Mouse (Mus musculus) forebrain, embryonic 11.5 days (tissue): Measurements from ENCODE around the gene Pdzd7. TPM values are rescaled to one million over a fixed set of nuclear protein-coding genes. Genes with fewer than 3 reads are reported as not detected.
"Not testable (repeated sequence)": the region's sequence is repeated elsewhere in the genome, so short reads cannot be mapped to it uniquely, and the experiment has no call there.

Source experiments
- ATAC-seq: fragments of 200-750 bp; cut with Nextera tagmentation; replicated peaks from 2 replicates; pipeline ENCODE4 v1.8.0; 2017; ENCODE audit warnings: moderate TSS enrichment; ENCODE audit not compliant: low FRiP score
- DNase-seq: peaks from one replicate; pipeline ENCODE4 v3.0.0-alpha.2; 2017; ENCODE audit warnings: low spot score
- H3K27ac ChIP-seq: fragments of 300-500 bp; sonication (generic); 2 replicates; pipeline ENCODE4 v1.5.1; 2014; ENCODE audit warnings: low read depth, low read length
- H3K27me3 ChIP-seq: fragments of 300-500 bp; sonication (generic); 2 replicates; pipeline ENCODE4 v1.6.1; 2014; ENCODE audit warnings: mild to moderate bottlenecking, low read length, mixed read lengths; ENCODE audit not compliant: control insufficient read depth, insufficient read depth
- H3K36me3 ChIP-seq: fragments of 300-500 bp; sonication (generic); 2 replicates; pipeline ENCODE4 v1.6.1; 2014; ENCODE audit warnings: mild to moderate bottlenecking, low read length, moderate library complexity, mixed read lengths; ENCODE audit not compliant: control insufficient read depth, insufficient read depth
- H3K4me1 ChIP-seq: fragments of 300-500 bp; sonication (generic); replicated peaks from 2 replicates; pipeline ENCODE4 v1.6.1; 2014; ENCODE audit warnings: low read length, mixed read lengths; ENCODE audit not compliant: control insufficient read depth, insufficient read depth
- H3K4me2 ChIP-seq: fragments of 300-500 bp; sonication (generic); 2 replicates; pipeline ENCODE4 v1.6.1; 2014; ENCODE audit warnings: low read depth, mild to moderate bottlenecking, low read length, moderate library complexity, mixed read lengths; ENCODE audit not compliant: severe bottlenecking
- H3K4me3 ChIP-seq: fragments of 300-500 bp; sonication (generic); 2 replicates; pipeline ENCODE4 v1.5.1; 2014; ENCODE audit warnings: low read depth, low read length
- H3K9ac ChIP-seq: fragments of 300-500 bp; sonication (generic); 2 replicates; pipeline ENCODE4 v1.6.1; 2014; ENCODE audit warnings: low read length
- H3K9me3 ChIP-seq: fragments of 300-500 bp; sonication (generic); 2 replicates; pipeline ENCODE4 v1.6.1; 2016; ENCODE audit warnings: low read length, mixed read lengths; ENCODE audit not compliant: control insufficient read depth
- WGBS: fragments of 180-500 bp; shearing (Covaris S2); extraction: QIAGEN DNeasy Blood & Tissue Kit; methylation state at CpG from one replicate; pipeline ENCODE4 v1.1.7; 2014; 5-methylcytosine and 5-hydroxymethylcytosine counted together
- polyA plus RNA-seq: library from polyadenylated mRNA; unstranded; fragments of >200 nt; fragmentation: Nextera tagmentation; extraction: Ambion mirVana; gene quantifications from 2 replicates; pipeline ENCODE4 v1.2.1, GENCODE M21; 2014

The Pdzd7 gene
- polyA plus RNA-seq, 1 experiment from 2014 or later = 0.61 TPM

GRCm38 (mm10) chr19:45045236-45045635, 281 bp downstream of the Pdzd7 start:
- Histone ChIP-seq H3K27ac (no peak overlapping the region), H3K4me2 (no peak overlapping the region), H3K9ac (no peak overlapping the region), H3K36me3 (no peaks in the 10 kb centered on the region), H3K27me3 (peaks cover 17% of the 10 kb centered on the region), H3K4me3 (no peak overlapping the region), H3K4me1 (peaks cover 12% of the 10 kb centered on the region; the same call in 1 of the 2 replicates), H3K9me3 (no peaks in the 10 kb centered on the region)
- DNase-seq (no peak), ATAC-seq (no peak)
- 52% methylated on average over 15 of the region's 15 CpGs for WGBS

GRCm38 (mm10) chr19:45044389-45044927, 1.1 kb downstream of the Pdzd7 start:
- H3K4me1 ChIP-seq = peaks cover 12% of the 10 kb centered on the region; the same call in 1 of the 2 replicates
- WGBS = 74% methylated on average over 11 of the region's 11 CpGs
- H3K27ac ChIP-seq = no peak overlapping the region
- no peak overlapping the region for H3K4me2 ChIP-seq
- no peak overlapping the region for H3K9ac ChIP-seq
- H3K36me3 ChIP-seq = no peaks in the 10 kb centered on the region
- H3K4me3 ChIP-seq = no peak overlapping the region
- no peak for DNase-seq
- ATAC-seq = no peak
- H3K9me3 ChIP-seq = no peaks in the 10 kb centered on the region
- H3K27me3 ChIP-seq = peaks cover 17% of the 10 kb centered on the region

- H3K9ac ChIP-seq = no peak overlapping the region
- H3K36me3 ChIP-seq = no peaks in the 10 kb centered on the region
- no peak overlapping the region for H3K27ac ChIP-seq
- no peaks in the 10 kb centered on the region for H3K9me3 ChIP-seq
- H3K27me3 ChIP-seq = peaks cover 3% of the 10 kb centered on the region; the same call in 1 of the 2 replicates
- no peak overlapping the region for H3K4me3 ChIP-seq
- no peak for ATAC-seq
- 52% methylated on average over 13 of the region's 13 CpGs for WGBS
- no peak overlapping the region for H3K4me2 ChIP-seq
- DNase-seq = peak; percentile 50
- 0 out of 2 replicates have a peak, but pooled peaks cover 4% of the 10 kb centered on the region for H3K4me1 ChIP-seq
These were observed 5.3 kb downstream of the Pdzd7 start for GRCm38 (mm10) chr19:45040214-45040613.

GRCm38 (mm10) chr19:45038198-45038597, 7.3 kb downstream of the Pdzd7 start:
- not testable (repeated sequence) for H3K27ac ChIP-seq, ATAC-seq, H3K4me2 ChIP-seq, H3K27me3 ChIP-seq, H3K9me3 ChIP-seq, H3K36me3 ChIP-seq, H3K9ac ChIP-seq, H3K4me3 ChIP-seq, H3K4me1 ChIP-seq, DNase-seq
- 92% methylated on average over 7 of the region's 7 CpGs for WGBS

- Histone ChIP-seq H3K4me1 (0 out of 2 replicates have a peak, but pooled peaks cover 4% of the 10 kb centered on the region), H3K36me3 (no peaks in the 10 kb centered on the region), H3K4me3 (no peak overlapping the region), H3K9me3 (no peaks in the 10 kb centered on the region), H3K4me2 (no peak overlapping the region), H3K27me3 (peaks cover 3% of the 10 kb centered on the region; the same call in 1 of the 2 replicates), H3K9ac (no peak overlapping the region), H3K27ac (no peak overlapping the region)
- WGBS = 31% methylated on average over 16 of the region's 16 CpGs
- ATAC-seq (no peak), DNase-seq (peak; percentile 72)
These were observed 8.7 kb downstream of the Pdzd7 start for GRCm38 (mm10) chr19:45036867-45037266.

- whole genome bisulfite sequencing = 53% methylated on average over 17 of the region's 17 CpGs
- no peaks in the 10 kb centered on the region; the same call in 1 of the 2 replicates for H3K36me3 ChIP-seq
- H3K27ac ChIP-seq = no peak overlapping the region
- no peaks in the 10 kb centered on the region for H3K9me3 ChIP-seq
- ATAC-seq (no peak), DNase-seq (peak; percentile 63)
- no peak overlapping the region; the same call in 1 of the 2 replicates for H3K9ac ChIP-seq
- H3K27me3 ChIP-seq = no peaks in the 10 kb centered on the region
- H3K4me1 ChIP-seq = no peaks in the 10 kb centered on the region
- no peak overlapping the region for H3K4me3 ChIP-seq
- no peak overlapping the region for H3K4me2 ChIP-seq
These were observed 12.8 kb downstream of the Pdzd7 start for GRCm38 (mm10) chr19:45032570-45033332.

- WGBS = 21% methylated on average over 4 of the region's 4 CpGs
- H3K4me3 ChIP-seq = no peak overlapping the region
- H3K36me3 ChIP-seq = peaks cover 2% of the 10 kb centered on the region; the same call in 1 of the 2 replicates
- DNase-seq = peak; percentile 87
- H3K9ac ChIP-seq = no peak overlapping the region
- H3K27ac ChIP-seq = no peak overlapping the region
- no peaks in the 10 kb centered on the region for H3K4me1 ChIP-seq
- H3K9me3 ChIP-seq = no peaks in the 10 kb centered on the region
- no peak overlapping the region for H3K4me2 ChIP-seq
- 0 out of 2 replicates have a peak, but pooled peaks have one; percentile 31 for ATAC-seq
- H3K27me3 ChIP-seq = no peaks in the 10 kb centered on the region
These were observed 13.7 kb downstream of the Pdzd7 start for GRCm38 (mm10) chr19:45031780-45032179.

GRCm38 (mm10) chr19:45030746-45031693, 14.5 kb downstream of the Pdzd7 start:
- Histone ChIP-seq H3K4me1 (no peaks in the 10 kb centered on the region), H3K4me2 (no peak overlapping the region), H3K27me3 (no peaks in the 10 kb centered on the region), H3K9ac (no peak overlapping the region), H3K36me3 (peaks cover 7% of the 10 kb centered on the region), H3K4me3 (no peak overlapping the region), H3K9me3 (no peaks in the 10 kb centered on the region), H3K27ac (no peak overlapping the region)
- DNase-seq = peak; percentile 85
- peak; percentile 42; the same call in 1 of the 2 replicates for ATAC-seq
- WGBS = 45% methylated on average over 20 of the region's 20 CpGs
